Mouse (Mus musculus) kidney, embryonic 15.5 days (tissue): ENCODE data around the gene Slc38a10. TPM values are rescaled to one million over a fixed set of nuclear protein-coding genes. Genes with fewer than 3 reads are reported as not detected.
A peak's percentile ranks its signal among the peaks of the same experiment; 100 is the strongest.

ENCODE experiments used
- ATAC-seq: fragments of 200-750 bp; cut with Nextera tagmentation; replicated peaks from 2 replicates; pipeline ENCODE4 v1.8.0; 2017; ENCODE audit warnings: moderate TSS enrichment; ENCODE audit not compliant: low FRiP score
- H3K27ac ChIP-seq: fragments of 300-500 bp; sonication (generic); 2 replicates; pipeline ENCODE4 v1.5.1; 2015; ENCODE audit warnings: mild to moderate bottlenecking, inconsistent platforms
- H3K27me3 ChIP-seq: fragments of 300-500 bp; sonication (generic); 2 replicates; pipeline ENCODE4 v1.6.1; 2015; ENCODE audit warnings: inconsistent platforms
- H3K36me3 ChIP-seq: fragments of 300-500 bp; sonication (generic); 2 replicates; pipeline ENCODE4 v1.6.1; 2015; ENCODE audit warnings: inconsistent platforms
- H3K4me1 ChIP-seq: fragments of 300-500 bp; sonication (generic); 2 replicates; pipeline ENCODE4 v1.6.1; 2015; ENCODE audit warnings: inconsistent platforms
- H3K4me2 ChIP-seq: fragments of 300-500 bp; sonication (generic); 2 replicates; pipeline ENCODE4 v1.6.1; 2015; ENCODE audit warnings: moderate library complexity, mild to moderate bottlenecking, inconsistent platforms
- H3K4me3 ChIP-seq: fragments of 300-500 bp; sonication (generic); replicated peaks from 2 replicates; pipeline ENCODE4 v1.5.1; 2015; ENCODE audit warnings: mild to moderate bottlenecking, inconsistent platforms
- H3K9ac ChIP-seq: fragments of 300-500 bp; sonication (generic); 2 replicates; pipeline ENCODE4 v1.6.1; 2015; ENCODE audit warnings: mild to moderate bottlenecking, inconsistent platforms
- H3K9me3 ChIP-seq: fragments of 300-500 bp; sonication (generic); replicated peaks from 2 replicates; pipeline ENCODE4 v1.6.1; 2016; ENCODE audit warnings: inconsistent platforms
- WGBS: fragments of 180-500 bp; shearing (Covaris S2); methylation state at CpG from one replicate; pipeline ENCODE4 v1.1.7; 2015; ENCODE audit warnings: mixed read lengths; 5-methylcytosine and 5-hydroxymethylcytosine counted together
- microRNA-seq: library from miRNA; unstranded; fragments of <30 nt; microRNA quantifications from one replicate; pipeline ENCODE4, GENCODE M21; 2016
- polyA plus RNA-seq: library from polyadenylated mRNA; unstranded; fragments of >200 nt; fragmentation: Nextera tagmentation; extraction: Ambion mirVana; gene quantifications from 2 replicates; pipeline ENCODE4 v1.2.1, GENCODE M21; 2015

Slc38a10 gene
- polyA plus RNA-seq, 1 experiment from 2014 or later = 115 TPM

DNA sequence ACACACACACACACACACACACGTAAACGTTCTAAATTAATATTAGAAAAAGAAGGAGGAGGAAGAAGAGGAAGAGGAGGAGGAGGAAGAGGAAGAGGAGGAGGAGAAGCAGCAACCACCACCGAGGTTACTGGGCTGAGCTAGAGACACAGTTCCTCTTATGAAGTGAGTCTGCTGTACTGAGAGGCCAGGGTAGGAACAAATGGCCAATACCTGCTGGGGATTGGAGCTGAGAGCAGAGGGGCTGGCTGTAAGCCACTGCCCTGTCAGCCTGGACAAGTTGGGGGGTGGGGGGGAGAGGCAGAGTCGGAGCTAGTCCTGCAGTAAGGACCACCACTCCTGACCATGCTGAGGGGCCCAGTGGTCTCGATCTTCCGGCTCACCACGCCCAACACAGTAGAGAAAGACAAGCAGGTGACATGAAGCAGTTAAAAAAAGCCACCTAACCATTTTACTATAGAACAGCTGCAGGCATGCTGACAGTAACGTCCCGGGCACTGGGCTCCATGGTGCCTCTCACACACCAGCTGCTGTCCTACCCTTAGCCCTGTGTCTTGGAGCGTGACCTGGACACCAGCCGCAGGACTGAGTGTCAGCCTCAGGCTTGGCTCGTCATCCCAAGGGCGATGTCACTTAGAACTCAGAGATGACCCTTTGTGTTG is 87.0 kb downstream of the Slc38a10 start:
- 79% methylated on average over 13 of the region's 13 CpGs for WGBS
- H3K9me3 ChIP-seq = no peaks in the 10 kb centered on the region
- ATAC-seq = no peak
- H3K9ac ChIP-seq = no peak overlapping the region
- no peaks in the 10 kb centered on the region for H3K27me3 ChIP-seq
- H3K4me2 ChIP-seq = no peak overlapping the region
- H3K4me3 ChIP-seq = no peak overlapping the region
- H3K27ac ChIP-seq = no peak overlapping the region
- H3K4me1 ChIP-seq = peaks cover 11% of the 10 kb centered on the region
- H3K36me3 ChIP-seq = peaks cover 55% of the 10 kb centered on the region

- WGBS = 89% methylated on average over 5 of the region's 5 CpGs
- Histone ChIP-seq H3K36me3 (peaks cover 49% of the 10 kb centered on the region), H3K9ac (no peak overlapping the region), H3K27ac (no peak overlapping the region), H3K4me1 (peaks cover 11% of the 10 kb centered on the region), H3K4me3 (no peak overlapping the region), H3K4me2 (no peak overlapping the region), H3K9me3 (no peaks in the 10 kb centered on the region), H3K27me3 (no peaks in the 10 kb centered on the region)
- ATAC-seq = no peak
These were observed 87.8 kb downstream of the Slc38a10 start for GRCm38 (mm10) chr11:120063326-120063725.

DNA sequence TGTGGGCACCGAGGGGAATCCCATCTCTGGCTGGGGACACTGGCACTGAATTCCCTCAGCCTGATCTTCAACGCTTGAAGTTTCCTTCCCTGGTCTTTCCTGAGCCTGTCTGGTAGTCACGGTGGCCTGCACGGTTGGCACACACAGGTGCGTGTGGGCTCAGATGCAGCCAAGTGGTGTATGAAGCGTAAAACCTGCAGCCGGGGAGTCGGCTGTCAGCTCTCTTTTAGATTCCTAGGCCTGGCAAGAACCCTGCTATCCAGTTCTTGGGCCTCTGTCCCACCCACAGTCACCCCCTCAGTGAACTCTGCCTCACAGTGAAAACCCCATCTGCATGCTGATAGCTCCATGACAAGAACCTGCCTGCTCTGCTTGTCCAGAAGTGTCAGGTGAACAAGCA is 90.5 kb downstream of the Slc38a10 start:
- no peak for ATAC-seq
- H3K27ac ChIP-seq = peak overlapping the region; percentile 37
- no peaks in the 10 kb centered on the region for H3K27me3 ChIP-seq
- H3K9ac ChIP-seq = no peak overlapping the region
- no peak overlapping the region for H3K4me2 ChIP-seq
- H3K4me3 ChIP-seq = no peak overlapping the region
- peaks cover 26% of the 10 kb centered on the region for H3K36me3 ChIP-seq
- WGBS = 65% methylated on average over 8 of the region's 8 CpGs
- peaks cover 11% of the 10 kb centered on the region for H3K4me1 ChIP-seq
- no peaks in the 10 kb centered on the region for H3K9me3 ChIP-seq

DNA sequence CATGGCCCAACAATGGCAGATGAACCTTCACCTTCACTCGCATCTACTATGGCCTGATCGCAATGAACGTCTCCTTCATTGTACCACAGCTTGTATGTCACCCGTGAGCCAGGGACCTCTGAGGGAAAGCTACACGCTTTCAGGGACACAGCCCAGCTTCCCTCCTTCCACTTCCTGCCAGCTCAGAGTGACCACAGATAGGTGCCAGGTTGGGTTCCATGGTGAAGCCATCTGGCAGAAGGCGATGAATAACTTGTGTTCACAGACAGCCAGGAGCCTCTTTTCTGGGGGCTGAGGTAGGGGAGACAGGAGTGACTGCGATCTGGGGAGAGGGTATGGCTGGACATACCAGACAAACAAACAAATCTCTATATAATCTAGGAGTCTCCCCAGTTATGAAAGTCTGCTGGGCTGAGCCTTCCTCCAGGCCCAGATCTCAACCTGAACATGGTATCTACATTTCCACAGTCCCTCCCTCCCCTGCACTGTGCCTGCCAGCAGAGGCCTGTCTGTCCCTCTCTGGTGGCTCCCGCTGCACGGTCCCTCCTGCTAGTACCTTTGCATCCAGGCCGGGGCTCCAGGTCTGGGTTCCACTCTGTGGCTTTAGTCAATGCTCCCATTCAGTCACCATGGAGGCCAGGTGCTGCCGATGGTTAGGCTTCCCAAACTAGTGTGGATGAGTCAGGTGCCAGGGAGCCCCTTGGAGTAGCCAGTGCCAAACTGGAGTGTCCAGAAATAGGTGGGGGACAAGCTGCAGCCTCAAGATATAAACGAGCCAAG is 95.0 kb downstream of the Slc38a10 start:
- Histone ChIP-seq H3K27me3 (no peaks in the 10 kb centered on the region), H3K9me3 (no peaks in the 10 kb centered on the region), H3K4me2 (no peak overlapping the region), H3K9ac (no peak overlapping the region), H3K36me3 (no peaks in the 10 kb centered on the region), H3K4me3 (no peak overlapping the region), H3K27ac (no peak overlapping the region), H3K4me1 (peaks cover 13% of the 10 kb centered on the region)
- ATAC-seq = no peak
- WGBS = 84% methylated on average over 12 of the region's 12 CpGs

Small RNA genes within 50 kb of the gene (microRNA-seq; reads per million reads assigned to microRNA genes)
- gene Gm25948 = not detected

Other genes with a start within 250 kb of the Slc38a10 start
- 94.1 and 101 TPM in 2 replicates for gene Chmp6, start 237.9 kb downstream of the Slc38a10 start, polyA plus RNA-seq
- 20.8 and 22.3 TPM in 2 replicates for gene Baiap2, start 208.6 kb downstream of the Slc38a10 start, polyA plus RNA-seq
- gene Aatk, start 104.2 kb downstream of the Slc38a10 start, polyA plus RNA-seq = 2.4 and 3.2 TPM in 2 replicates
- gene Cep131, start 64.5 kb downstream of the Slc38a10 start, polyA plus RNA-seq = 23.7 and 27.7 TPM in 2 replicates
- 19.5 and 22.4 TPM in 2 replicates for gene Tepsin, start 52.6 kb downstream of the Slc38a10 start, polyA plus RNA-seq
- gene Ndufaf8, start 52.4 kb downstream of the Slc38a10 start, polyA plus RNA-seq = 83.0 and 90.1 TPM in 2 replicates
- gene Bahcc1, start 81.6 kb upstream of the Slc38a10 start, polyA plus RNA-seq = 11.8 and 14.1 TPM in 2 replicates
- 2,367 and 2,520 TPM in 2 replicates for gene Actg1, start 197.2 kb upstream of the Slc38a10 start, polyA plus RNA-seq
- gene Fscn2, start 210.2 kb upstream of the Slc38a10 start, polyA plus RNA-seq = 1.1 and 1.2 TPM in 2 replicates
- gene Faap100, start 227.4 kb upstream of the Slc38a10 start, polyA plus RNA-seq = 33.1 and 41.9 TPM in 2 replicates